Mouse (Mus musculus) gastrocnemius, postnatal 4 days (tissue): ENCODE measurements at regions not wholly inside any gene's neighbourhood (a gene's known extent, or its start where the extent isn't known, plus 50 kb on each side); places are given as distances from the start of the nearest gene placed in this dataset.
A peak's percentile ranks its signal among the peaks of the same experiment; 100 is the strongest.

Experiments used
- DNase-seq, 2 experiments: peaks; one replicate each; pipeline ENCODE4 v3.0.0; 2021 to 2022; ENCODE audit warnings: low spot score in 2 of 2, mixed read lengths in 2 of 2

DNA sequence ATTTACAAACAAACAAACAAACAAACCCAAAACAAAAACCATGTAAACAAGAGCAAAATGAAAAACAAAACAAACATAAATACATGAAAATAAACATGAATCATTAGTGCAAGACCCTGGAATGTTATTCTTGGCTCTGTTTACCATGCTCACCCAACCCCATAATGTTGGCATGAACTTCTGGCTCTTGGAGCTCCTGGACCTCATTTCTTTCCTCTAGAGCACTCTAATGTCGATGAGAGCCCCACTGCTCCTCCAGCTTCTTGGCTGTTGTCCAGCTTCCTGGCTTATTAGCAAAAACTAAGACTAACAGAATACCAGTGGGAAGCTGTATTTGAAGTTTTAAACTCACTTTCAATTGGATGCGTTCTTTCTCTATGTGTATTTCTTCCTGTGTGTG is 81.3 kb upstream of the Gm21830 start:
- peak; percentile 17 to 51 for DNase-seq

DNA sequence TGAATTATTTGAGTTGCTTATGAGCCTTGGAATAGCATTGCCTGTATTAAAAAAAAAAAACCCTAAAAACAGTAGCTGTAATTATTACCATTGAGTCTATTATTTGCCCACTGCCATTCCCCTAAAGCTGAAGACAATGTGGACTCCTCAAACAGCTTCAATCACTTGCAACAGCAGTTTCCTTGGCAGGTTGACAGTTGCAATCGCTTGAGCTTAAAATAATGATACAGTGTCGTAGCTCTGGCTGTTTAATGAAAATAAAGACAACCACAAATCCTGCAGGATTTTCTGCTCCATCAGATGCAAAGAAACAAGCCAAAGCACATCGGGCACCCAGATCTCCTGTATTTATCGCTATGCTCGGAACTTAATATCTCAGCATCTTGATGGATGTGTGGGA is 68.8 kb upstream of the Gm21830 start:
- DNase-seq, result no peak
